Mouse (Mus musculus) thymus, adult 2 months (tissue): ENCODE measurements around the gene Siglece.

Experiments used
- CTCF ChIP-seq: fragments of 200-500 bp; IDR thresholded peaks from 2 replicates; pipeline ENCODE4 v1.5.1; 2012; ENCODE audit warnings: mild to moderate bottlenecking, control low read depth, low read length, moderate library complexity, borderline replicate concordance; ENCODE audit not compliant: control insufficient read depth, poor library complexity, insufficient read depth; ENCODE audit errors: extremely low read depth
- POLR2A ChIP-seq: fragments of 200-500 bp; IDR thresholded peaks from 2 replicates; pipeline ENCODE4 v1.6.1; 2012; ENCODE audit warnings: mild to moderate bottlenecking, low read length, control low read depth, moderate library complexity; ENCODE audit not compliant: control insufficient read depth, poor library complexity, insufficient read depth; ENCODE audit errors: extremely low read depth

DNA sequence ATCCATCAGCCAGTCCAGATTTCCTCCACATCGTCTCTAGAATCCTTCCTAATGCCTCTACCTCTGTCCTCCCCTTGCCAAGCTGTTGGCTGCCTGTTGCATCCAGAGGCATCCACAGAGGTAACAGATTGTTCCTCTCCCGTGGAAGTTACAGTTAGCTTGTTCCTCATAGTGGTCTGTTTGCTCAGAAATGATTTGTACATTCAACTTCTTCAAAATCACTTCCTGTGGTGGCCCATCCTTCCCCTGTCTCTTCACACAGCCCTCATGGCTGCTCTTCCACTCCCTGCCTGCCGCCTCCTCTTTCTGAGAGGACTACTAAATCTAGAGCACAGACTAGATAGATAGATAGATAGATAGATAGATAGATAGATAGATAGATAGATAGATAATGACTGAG is 5.4 kb downstream of the Siglece start:
- TF ChIP-seq CTCF (no peak), POLR2A (no peak)
